Mouse (Mus musculus) neural tube, embryonic 14.5 days (tissue): ENCODE results near the gene Gas6. TPM values are rescaled to one million over a fixed set of nuclear protein-coding genes. Genes with fewer than 3 reads are reported as not detected.

ENCODE experiments used
- ATAC-seq: fragments of 200-750 bp; cut with Nextera tagmentation; 2 replicates; pipeline ENCODE4 v1.8.0; 2017; ENCODE audit warnings: low read depth, mild to moderate bottlenecking, moderate TSS enrichment, moderate library complexity
- H3K27ac ChIP-seq: fragments of 300-500 bp; sonication (generic); 2 replicates; pipeline ENCODE4 v1.5.1; 2014; ENCODE audit warnings: low read depth, mild to moderate bottlenecking, control low read depth, low read length, moderate library complexity, mixed read lengths
- H3K27me3 ChIP-seq: fragments of 300-500 bp; sonication (generic); 2 replicates; pipeline ENCODE4 v1.6.1; 2014; ENCODE audit warnings: low read length; ENCODE audit not compliant: control insufficient read depth, insufficient read depth
- H3K36me3 ChIP-seq: fragments of 300-500 bp; sonication (generic); 2 replicates; pipeline ENCODE4 v1.6.1; 2014; ENCODE audit warnings: low read length, mixed read lengths; ENCODE audit not compliant: control insufficient read depth, insufficient read depth
- H3K4me1 ChIP-seq: fragments of 300-500 bp; sonication (generic); 2 replicates; pipeline ENCODE4 v1.6.1; 2014; ENCODE audit warnings: low read length; ENCODE audit not compliant: control insufficient read depth, insufficient read depth
- H3K4me2 ChIP-seq: fragments of 300-500 bp; sonication (generic); 2 replicates; pipeline ENCODE4 v1.6.1; 2014; ENCODE audit warnings: mild to moderate bottlenecking, low read depth, low read length, control low read depth
- H3K4me3 ChIP-seq: fragments of 300-500 bp; sonication (generic); 2 replicates; pipeline ENCODE4 v1.5.1; 2014; ENCODE audit warnings: low read depth, low read length, control low read depth, mixed read lengths
- H3K9ac ChIP-seq: fragments of 300-500 bp; sonication (generic); replicated peaks from 2 replicates; pipeline ENCODE4 v1.6.1; 2014; ENCODE audit warnings: low read depth, mild to moderate bottlenecking, control low read depth, low read length, mixed read lengths
- H3K9me3 ChIP-seq: fragments of 300-500 bp; sonication (generic); 2 replicates; pipeline ENCODE4 v1.6.1; 2016; ENCODE audit warnings: low read length; ENCODE audit not compliant: control insufficient read depth
- WGBS: fragments of 180-500 bp; shearing (Covaris S2); extraction: QIAGEN DNeasy Blood & Tissue Kit; methylation state at CpG from one replicate; pipeline ENCODE4 v1.1.7; 2014; 5-methylcytosine and 5-hydroxymethylcytosine counted together
- polyA plus RNA-seq: library from polyadenylated mRNA; unstranded; fragments of >200 nt; fragmentation: Nextera tagmentation; extraction: Ambion mirVana; gene quantifications from 2 replicates; pipeline ENCODE4 v1.2.1, GENCODE M21; 2014

The Gas6 gene
- polyA plus RNA-seq: 26.6 and 33.4 TPM in 2 replicates

DNA sequence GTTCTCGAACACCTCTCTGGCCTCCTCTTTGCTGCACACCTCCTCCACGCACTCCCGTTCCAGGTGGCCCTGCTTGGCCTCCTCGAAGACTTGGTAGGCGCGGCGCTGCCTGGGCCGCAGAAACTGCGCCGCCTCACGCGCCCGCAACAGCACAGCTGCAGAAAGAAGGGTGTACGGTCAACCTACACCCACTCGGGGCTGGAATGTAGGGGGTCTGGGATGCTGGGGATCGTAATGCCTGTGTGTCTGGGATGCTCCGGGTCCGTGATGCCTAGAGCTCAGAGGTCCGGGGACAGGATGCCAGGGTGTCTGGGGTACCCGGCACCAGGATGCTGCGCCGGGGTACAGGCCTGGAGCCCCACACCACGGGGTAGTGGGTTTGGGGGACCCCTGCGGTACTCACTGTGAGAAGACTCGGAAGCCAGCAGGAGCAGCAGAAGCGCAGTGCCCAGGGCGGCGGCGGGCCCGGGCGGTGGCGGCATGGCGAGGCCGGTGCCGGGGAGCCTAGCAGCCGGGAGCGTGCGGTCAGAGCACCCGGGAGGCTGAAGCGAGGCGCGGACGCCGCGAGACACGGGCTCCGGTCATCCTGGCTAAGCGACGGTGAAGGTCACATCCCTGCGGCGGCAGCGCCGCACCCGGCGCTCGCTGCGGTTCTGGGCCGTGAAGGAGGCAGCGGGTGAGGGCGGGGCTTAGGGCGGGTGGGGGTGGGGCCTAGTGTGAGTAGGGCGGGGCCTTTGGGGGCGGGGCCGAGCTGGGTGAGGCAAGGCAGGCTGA is at the start of gene Gas6:
Gas6 (minus strand) TSS at position 633 of the 774 bp plus-strand sequence.
- H3K36me3 ChIP-seq: no peaks in the 10 kb centered on the region
- H3K9me3 ChIP-seq: no peaks in the 10 kb centered on the region
- H3K27ac ChIP-seq: peak within 1 kb of the TSS; percentile 40
- peak; percentile 84 for ATAC-seq
- peak within 1 kb of the TSS; percentile 52 for H3K4me3 ChIP-seq
- peaks cover 4% of the 10 kb centered on the region for H3K27me3 ChIP-seq
- peak within 1 kb of the TSS; percentile 76 for H3K9ac ChIP-seq
- 0 out of 2 replicates have a peak, but pooled peaks cover 6% of the 10 kb centered on the region for H3K4me1 ChIP-seq
- H3K4me2 ChIP-seq: peak within 1 kb of the TSS; percentile 58
- 2% methylated on average over 44 of the region's 64 CpGs for whole genome bisulfite sequencing

DNA sequence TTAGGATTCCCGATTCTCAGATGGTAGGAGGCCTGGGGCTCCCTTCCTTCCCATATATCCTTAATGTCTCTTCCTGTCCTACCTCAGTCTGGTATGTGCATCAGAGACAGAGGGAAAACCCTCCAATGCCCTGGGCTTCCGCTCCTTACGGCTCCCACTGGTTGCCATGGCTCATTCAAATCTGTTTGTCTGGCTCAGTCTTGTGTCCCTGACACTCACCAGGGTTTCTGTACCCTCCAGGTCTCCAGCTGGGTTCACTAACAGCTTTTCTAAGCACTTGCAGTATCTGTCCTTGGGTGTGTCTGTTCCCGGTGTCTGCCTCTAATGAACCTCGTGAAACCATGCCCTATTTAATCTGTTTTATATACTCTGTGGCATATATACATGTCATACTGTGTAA is 47.2 kb upstream of the Gas6 start:
- no peaks in the 10 kb centered on the region for H3K27me3 ChIP-seq
- H3K9ac ChIP-seq: no peak overlapping the region
- no peak for ATAC-seq
- H3K36me3 ChIP-seq: no peaks in the 10 kb centered on the region
- no peak overlapping the region for H3K4me2 ChIP-seq
- no peak overlapping the region for H3K27ac ChIP-seq
- no peak overlapping the region for H3K4me3 ChIP-seq
- 65% methylated on average over 5 of the region's 5 CpGs for WGBS
- H3K9me3 ChIP-seq: no peaks in the 10 kb centered on the region
- H3K4me1 ChIP-seq: no peaks in the 10 kb centered on the region

DNA sequence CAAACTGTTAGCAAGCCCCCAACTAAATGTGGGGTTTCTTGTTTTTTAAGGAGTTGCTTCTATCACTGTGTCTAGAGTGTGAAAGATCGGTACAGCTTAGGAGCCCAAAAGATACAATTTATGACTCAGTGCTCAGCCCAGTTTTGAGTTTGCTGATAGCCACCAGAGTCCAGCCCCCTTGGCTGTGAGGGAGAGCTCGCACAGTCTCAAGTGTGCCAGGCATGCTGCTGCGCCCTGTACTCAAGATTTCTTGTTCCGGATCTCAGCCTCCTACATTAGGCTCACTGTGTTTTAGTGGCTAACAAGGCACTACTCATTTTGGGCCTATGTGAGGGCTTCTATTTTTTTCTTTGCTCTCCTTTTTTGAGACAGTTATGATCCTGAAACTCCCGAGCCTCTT is 45.8 kb upstream of the Gas6 start:
- Histone ChIP-seq H3K4me3 (no peak overlapping the region), H3K9me3 (no peaks in the 10 kb centered on the region), H3K4me2 (no peak overlapping the region), H3K27ac (no peak overlapping the region), H3K9ac (no peak overlapping the region), H3K4me1 (no peaks in the 10 kb centered on the region), H3K27me3 (no peaks in the 10 kb centered on the region), H3K36me3 (no peaks in the 10 kb centered on the region)
- no peak for ATAC-seq
- WGBS: 86% methylated on average over 5 of the region's 5 CpGs

DNA sequence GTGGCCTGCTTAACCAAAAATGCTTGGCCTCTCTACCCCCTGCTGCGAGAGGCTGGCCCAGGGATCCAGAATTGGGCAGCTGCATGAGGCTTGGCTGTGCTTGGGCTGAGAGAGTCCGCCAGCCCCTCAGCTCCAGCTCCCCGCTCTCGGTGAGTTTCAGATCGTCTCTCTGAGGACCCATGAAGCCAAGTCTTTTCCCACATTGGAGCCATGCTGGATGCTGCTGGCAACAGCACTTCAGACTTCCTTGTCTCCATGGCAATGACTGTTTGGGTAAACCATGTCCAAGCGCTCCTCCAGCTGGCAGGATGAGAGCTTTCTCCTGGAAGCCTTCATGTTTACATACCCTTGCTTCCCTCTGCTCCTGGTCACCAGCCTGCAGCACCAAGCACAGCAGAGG is 44.5 kb upstream of the Gas6 start:
- Histone ChIP-seq H3K4me2 (no peak overlapping the region), H3K4me3 (no peak overlapping the region), H3K9ac (no peak overlapping the region), H3K27ac (no peak overlapping the region), H3K36me3 (no peaks in the 10 kb centered on the region), H3K27me3 (no peaks in the 10 kb centered on the region), H3K9me3 (no peaks in the 10 kb centered on the region), H3K4me1 (no peaks in the 10 kb centered on the region)
- 61% methylated on average over 6 of the region's 6 CpGs for WGBS
- no peak for ATAC-seq

DNA sequence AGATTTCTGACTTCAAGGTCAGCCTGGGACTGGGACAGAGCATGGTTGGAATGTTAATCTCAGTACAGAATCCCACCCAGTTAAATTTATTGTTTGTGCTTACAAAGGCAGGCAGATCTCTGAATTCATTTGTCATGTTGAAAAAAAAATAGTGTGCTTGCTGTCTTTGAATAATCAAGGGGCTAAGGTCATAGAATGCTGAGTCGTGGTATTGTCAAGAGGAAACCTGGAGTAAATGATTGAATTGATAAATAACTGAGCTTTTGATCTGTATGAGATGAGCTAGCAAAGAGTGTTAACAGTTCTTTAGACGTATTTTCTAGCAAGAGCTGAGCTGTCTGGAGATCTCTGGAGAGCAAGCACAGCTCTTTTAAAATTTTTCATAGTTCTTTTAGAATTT is 42.8 kb upstream of the Gas6 start:
- no peak for ATAC-seq
- no peaks in the 10 kb centered on the region for H3K9me3 ChIP-seq
- H3K27me3 ChIP-seq: no peaks in the 10 kb centered on the region
- WGBS: 31% methylated on average over 2 of the region's 2 CpGs
- no peak overlapping the region for H3K4me3 ChIP-seq
- H3K4me2 ChIP-seq: no peak overlapping the region
- H3K4me1 ChIP-seq: peaks cover 2% of the 10 kb centered on the region; the same call in 1 of the 2 replicates
- H3K36me3 ChIP-seq: no peaks in the 10 kb centered on the region
- no peak overlapping the region for H3K27ac ChIP-seq
- H3K9ac ChIP-seq: no peak overlapping the region

DNA sequence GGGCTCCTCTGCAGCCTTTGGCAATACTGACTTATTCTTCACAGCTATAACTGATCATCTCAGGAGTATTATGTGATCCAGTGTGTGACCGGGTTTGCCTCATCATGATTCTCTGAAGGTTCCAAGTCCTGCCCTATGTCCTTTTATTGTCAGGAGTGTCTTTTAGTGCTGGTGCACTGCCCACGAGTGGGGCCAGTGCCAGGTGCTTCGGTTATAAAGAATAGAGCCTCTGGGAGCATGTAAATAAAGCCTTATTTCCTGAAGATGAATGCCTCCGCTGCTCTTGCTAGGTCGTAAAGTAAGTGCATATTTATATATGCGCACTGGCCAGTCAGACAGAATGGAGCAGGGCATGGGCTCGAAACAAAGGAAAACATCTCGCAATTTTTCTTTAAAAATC is 38.8 kb upstream of the Gas6 start:
- no peaks in the 10 kb centered on the region for H3K36me3 ChIP-seq
- no peak for ATAC-seq
- 52% methylated on average over 8 of the region's 8 CpGs for WGBS

DNA sequence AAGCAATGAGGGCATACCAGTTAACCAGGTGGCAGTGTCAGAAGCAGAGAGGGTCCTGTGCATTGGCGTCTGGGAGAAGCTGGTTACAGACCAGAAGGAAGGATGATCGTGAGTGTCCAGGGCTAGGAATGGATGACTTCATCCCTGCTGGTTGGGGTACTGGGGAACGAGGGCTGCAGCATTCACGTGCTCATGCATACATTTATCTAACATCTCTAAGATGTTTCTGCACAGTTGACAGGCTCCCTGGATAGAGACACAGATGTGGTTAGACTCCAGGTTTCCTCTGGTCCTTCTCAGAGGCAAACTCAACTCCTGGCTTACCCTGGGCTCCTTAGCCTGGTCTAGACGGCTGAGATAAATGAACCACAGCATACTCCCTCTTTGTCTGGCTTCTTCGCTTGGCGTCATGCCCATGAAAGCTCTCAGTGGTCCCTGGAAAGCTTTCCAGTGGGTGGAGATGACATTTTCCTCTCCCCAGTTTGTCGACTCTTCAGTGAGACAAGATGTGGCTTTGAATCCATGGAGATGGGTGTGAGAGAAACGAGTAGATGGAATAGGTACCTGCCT is 37.4 kb upstream of the Gas6 start:
- no peaks in the 10 kb centered on the region for H3K36me3 ChIP-seq
- no peak for ATAC-seq

More for the DNA sequence above, 38.8 kb upstream of the Gas6 start:
- Histone ChIP-seq H3K4me2 (no peak overlapping the region), H3K27me3 (no peaks in the 10 kb centered on the region), H3K9ac (no peak overlapping the region), H3K9me3 (no peaks in the 10 kb centered on the region), H3K27ac (no peak overlapping the region), H3K4me1 (peaks cover 18% of the 10 kb centered on the region; the same call in 1 of the 2 replicates), H3K4me3 (no peak overlapping the region)

DNA sequence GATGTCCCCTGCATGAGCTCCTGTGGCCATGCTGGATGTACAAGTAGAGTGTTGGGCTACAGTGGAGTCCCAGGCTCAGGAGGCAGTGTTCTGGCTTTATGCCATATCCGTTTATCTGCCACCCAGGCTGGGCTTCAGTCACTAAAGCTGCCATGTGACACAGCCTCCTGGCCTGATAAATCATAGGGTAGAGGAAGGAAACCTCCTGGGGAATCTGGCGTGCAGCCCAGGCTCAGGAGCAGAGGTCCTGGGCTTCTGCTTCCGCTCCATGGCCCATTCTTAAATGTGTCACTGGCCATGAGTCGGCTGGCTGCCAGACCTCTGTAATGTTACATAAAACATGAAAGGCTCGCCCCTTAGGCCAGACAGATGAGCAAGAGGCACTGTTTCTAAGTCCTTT is 36.7 kb upstream of the Gas6 start:
- no peak overlapping the region for H3K4me2 ChIP-seq
- ATAC-seq: peak; percentile 85
- no peak overlapping the region for H3K9ac ChIP-seq
- 25% methylated on average over 5 of the region's 5 CpGs for WGBS
- no peaks in the 10 kb centered on the region for H3K36me3 ChIP-seq
- H3K27ac ChIP-seq: no peak overlapping the region
- no peak overlapping the region for H3K4me3 ChIP-seq
- H3K27me3 ChIP-seq: no peaks in the 10 kb centered on the region
- H3K9me3 ChIP-seq: no peaks in the 10 kb centered on the region
- peaks cover 18% of the 10 kb centered on the region; the same call in 1 of the 2 replicates for H3K4me1 ChIP-seq

More for the DNA sequence above, 37.4 kb upstream of the Gas6 start:
- Histone ChIP-seq H3K4me2 (no peak overlapping the region), H3K9me3 (no peaks in the 10 kb centered on the region), H3K27ac (0 out of 2 replicates have a peak overlapping the region, but pooled peaks have one; percentile 41), H3K4me3 (no peak overlapping the region), H3K27me3 (no peaks in the 10 kb centered on the region), H3K4me1 (peaks cover 18% of the 10 kb centered on the region; the same call in 1 of the 2 replicates), H3K9ac (no peak overlapping the region)
- 64% methylated on average over 9 of the region's 9 CpGs for WGBS

DNA sequence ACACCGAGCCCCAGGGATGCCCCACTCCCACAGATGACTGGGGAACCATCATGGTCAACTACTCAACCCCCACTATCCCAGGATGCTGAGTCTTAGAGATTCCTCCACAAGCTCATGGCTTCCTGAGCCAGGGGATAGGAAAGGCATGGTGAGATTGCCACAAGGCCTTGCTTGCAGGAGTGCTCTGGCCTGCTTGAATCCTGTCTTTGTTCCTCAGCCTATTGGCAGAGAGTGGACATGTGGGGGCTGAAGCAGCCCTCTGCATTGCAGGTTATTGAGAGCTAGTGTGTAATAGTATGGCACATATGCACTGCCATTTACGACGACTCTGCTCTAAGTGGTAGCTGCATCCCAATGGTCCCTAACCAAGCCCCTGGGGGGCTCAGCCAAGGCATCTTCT is 36.1 kb upstream of the Gas6 start:
- Histone ChIP-seq H3K9me3 (no peaks in the 10 kb centered on the region), H3K4me2 (no peak overlapping the region), H3K4me3 (no peak overlapping the region), H3K4me1 (peaks cover 18% of the 10 kb centered on the region; the same call in 1 of the 2 replicates), H3K27me3 (no peaks in the 10 kb centered on the region), H3K27ac (no peak overlapping the region), H3K36me3 (no peaks in the 10 kb centered on the region), H3K9ac (no peak overlapping the region)
- 65% methylated on average over 3 of the region's 3 CpGs for WGBS
- peak; percentile 18; the same call in 1 of the 2 replicates for ATAC-seq
